Mouse (Mus musculus): ENCODE data around the gene Map3k4. TPM values are rescaled to one million over a fixed set of nuclear protein-coding genes. Genes with fewer than 3 reads are reported as not detected.
A peak's percentile ranks its signal among the peaks of the same experiment; 100 is the strongest.
"Not testable (repeated sequence)": the region's sequence is repeated elsewhere in the genome, so short reads cannot be mapped to it uniquely, and the experiment has no call there.

The Map3k4 gene
- polyA plus RNA-seq, 1 experiment from 2014 or later, result 39.7 TPM

GRCm38 (mm10) chr17:12295926-12296325 lies 22.7 kb downstream of the Map3k4 start:
- not testable (repeated sequence) for H3K36me3 ChIP-seq (ENCODE audit: control insufficient read depth, insufficient read depth, low read length); H3K9me3 ChIP-seq (ENCODE audit: control insufficient read depth, low read length); H3K4me3 ChIP-seq (ENCODE audit: low read length); H3K9ac ChIP-seq (ENCODE audit: low read depth, low read length); H3K4me2 ChIP-seq (ENCODE audit: low read length); H3K27ac ChIP-seq (ENCODE audit: low read depth, low read length); H3K27me3 ChIP-seq (replicated peaks; ENCODE audit: control insufficient read depth, insufficient read depth, low read length); ATAC-seq
- H3K4me1 ChIP-seq (ENCODE audit: control insufficient read depth, insufficient read depth, low read depth, low read length), result peaks cover 34% of the 10 kb centered on the region
- WGBS, result 91% methylated on average over 5 of the region's 5 CpGs

GRCm38 (mm10) chr17:12294424-12294823 lies 24.2 kb downstream of the Map3k4 start:
- no peak overlapping the region for H3K27ac ChIP-seq (ENCODE audit: low read depth, low read length)
- no peaks in the 10 kb centered on the region for H3K27me3 ChIP-seq (replicated peaks; ENCODE audit: control insufficient read depth, insufficient read depth, low read length)
- H3K9ac ChIP-seq (ENCODE audit: low read depth, low read length), result no peak overlapping the region
- H3K36me3 ChIP-seq (ENCODE audit: control insufficient read depth, insufficient read depth, low read length), result no peaks in the 10 kb centered on the region
- H3K9me3 ChIP-seq (ENCODE audit: control insufficient read depth, low read length), result no peaks in the 10 kb centered on the region
- no peak for ATAC-seq
- no peak overlapping the region for H3K4me2 ChIP-seq (ENCODE audit: low read length)
- no peak overlapping the region for H3K4me3 ChIP-seq (ENCODE audit: low read length)
- H3K4me1 ChIP-seq (ENCODE audit: control insufficient read depth, insufficient read depth, low read depth, low read length), result peaks cover 30% of the 10 kb centered on the region
- 88% methylated on average over 7 of the region's 7 CpGs for WGBS

GRCm38 (mm10) chr17:12293571-12293970 lies 25.0 kb downstream of the Map3k4 start:
- no peaks in the 10 kb centered on the region for H3K9me3 ChIP-seq (ENCODE audit: control insufficient read depth, low read length)
- H3K36me3 ChIP-seq (ENCODE audit: control insufficient read depth, insufficient read depth, low read length), result no peaks in the 10 kb centered on the region
- 62% methylated on average over 6 of the region's 6 CpGs for WGBS
- no peak overlapping the region for H3K27ac ChIP-seq (ENCODE audit: low read depth, low read length)
- H3K4me2 ChIP-seq (ENCODE audit: low read length), result no peak overlapping the region
- H3K9ac ChIP-seq (ENCODE audit: low read depth, low read length), result no peak overlapping the region
- ATAC-seq, result no peak
- no peak overlapping the region for H3K4me3 ChIP-seq (ENCODE audit: low read length)
- H3K27me3 ChIP-seq (replicated peaks; ENCODE audit: control insufficient read depth, insufficient read depth, low read length), result no peaks in the 10 kb centered on the region
- H3K4me1 ChIP-seq (ENCODE audit: control insufficient read depth, insufficient read depth, low read depth, low read length), result peaks cover 30% of the 10 kb centered on the region

- ATAC-seq, result no peak
- Histone ChIP-seq H3K27me3 (replicated peaks; ENCODE audit: control insufficient read depth, insufficient read depth, low read length) (no peaks in the 10 kb centered on the region), H3K27ac (ENCODE audit: low read depth, low read length) (no peak overlapping the region), H3K4me3 (ENCODE audit: low read length) (no peak overlapping the region), H3K4me2 (ENCODE audit: low read length) (no peak overlapping the region), H3K9me3 (ENCODE audit: control insufficient read depth, low read length) (no peaks in the 10 kb centered on the region), H3K9ac (ENCODE audit: low read depth, low read length) (no peak overlapping the region), H3K4me1 (ENCODE audit: control insufficient read depth, insufficient read depth, low read depth, low read length) (peaks cover 30% of the 10 kb centered on the region), H3K36me3 (ENCODE audit: control insufficient read depth, insufficient read depth, low read length) (no peaks in the 10 kb centered on the region)
- 60% methylated on average over 8 of the region's 8 CpGs for WGBS
These were observed 25.7 kb downstream of the Map3k4 start for GRCm38 (mm10) chr17:12292877-12293276.

GRCm38 (mm10) chr17:12292356-12292755 lies 26.2 kb downstream of the Map3k4 start:
- WGBS, result 79% methylated on average over 1 of the region's 1 CpGs
- Histone ChIP-seq H3K4me3 (ENCODE audit: low read length) (no peak overlapping the region), H3K36me3 (ENCODE audit: control insufficient read depth, insufficient read depth, low read length) (no peaks in the 10 kb centered on the region), H3K9ac (ENCODE audit: low read depth, low read length) (no peak overlapping the region), H3K4me2 (ENCODE audit: low read length) (no peak overlapping the region), H3K9me3 (ENCODE audit: control insufficient read depth, low read length) (no peaks in the 10 kb centered on the region), H3K4me1 (ENCODE audit: control insufficient read depth, insufficient read depth, low read depth, low read length) (peaks cover 30% of the 10 kb centered on the region), H3K27ac (ENCODE audit: low read depth, low read length) (no peak overlapping the region), H3K27me3 (replicated peaks; ENCODE audit: control insufficient read depth, insufficient read depth, low read length) (no peaks in the 10 kb centered on the region)
- ATAC-seq, result no peak

GRCm38 (mm10) chr17:12291151-12291550 lies 27.4 kb downstream of the Map3k4 start:
- Histone ChIP-seq H3K4me1 (ENCODE audit: control insufficient read depth, insufficient read depth, low read depth, low read length) (peaks cover 30% of the 10 kb centered on the region), H3K4me3 (ENCODE audit: low read length) (no peak overlapping the region), H3K36me3 (ENCODE audit: control insufficient read depth, insufficient read depth, low read length) (no peaks in the 10 kb centered on the region), H3K27me3 (replicated peaks; ENCODE audit: control insufficient read depth, insufficient read depth, low read length) (no peaks in the 10 kb centered on the region), H3K27ac (ENCODE audit: low read depth, low read length) (peak overlapping the region; percentile 71), H3K9ac (ENCODE audit: low read depth, low read length) (peak overlapping the region; percentile 31), H3K4me2 (ENCODE audit: low read length) (peak overlapping the region; percentile 17), H3K9me3 (ENCODE audit: control insufficient read depth, low read length) (no peaks in the 10 kb centered on the region)
- WGBS, result 70% methylated on average over 7 of the region's 7 CpGs
- ATAC-seq, result peak; percentile 69

GRCm38 (mm10) chr17:12290735-12291134 lies 27.9 kb downstream of the Map3k4 start:
- Histone ChIP-seq H3K4me2 (ENCODE audit: low read length) (peak overlapping the region; percentile 17), H3K27ac (ENCODE audit: low read depth, low read length) (peak overlapping the region; percentile 71), H3K9ac (ENCODE audit: low read depth, low read length) (no peak overlapping the region; the same call in 1 of the 2 replicates), H3K4me3 (ENCODE audit: low read length) (no peak overlapping the region), H3K36me3 (ENCODE audit: control insufficient read depth, insufficient read depth, low read length) (no peaks in the 10 kb centered on the region), H3K9me3 (ENCODE audit: control insufficient read depth, low read length) (no peaks in the 10 kb centered on the region), H3K27me3 (replicated peaks; ENCODE audit: control insufficient read depth, insufficient read depth, low read length) (no peaks in the 10 kb centered on the region), H3K4me1 (ENCODE audit: control insufficient read depth, insufficient read depth, low read depth, low read length) (peaks cover 30% of the 10 kb centered on the region)
- 19% methylated on average over 10 of the region's 10 CpGs for WGBS
- ATAC-seq, result peak; percentile 95

GRCm38 (mm10) chr17:12289836-12290235 lies 28.8 kb downstream of the Map3k4 start:
- not testable (repeated sequence) for ATAC-seq; H3K27ac ChIP-seq (ENCODE audit: low read depth, low read length); H3K4me2 ChIP-seq (ENCODE audit: low read length); H3K27me3 ChIP-seq (replicated peaks; ENCODE audit: control insufficient read depth, insufficient read depth, low read length); H3K9ac ChIP-seq (ENCODE audit: low read depth, low read length); H3K4me3 ChIP-seq (ENCODE audit: low read length); H3K36me3 ChIP-seq (ENCODE audit: control insufficient read depth, insufficient read depth, low read length); H3K9me3 ChIP-seq (ENCODE audit: control insufficient read depth, low read length)
- 81% methylated on average over 1 of the region's 1 CpGs for WGBS
- peaks cover 30% of the 10 kb centered on the region for H3K4me1 ChIP-seq (ENCODE audit: control insufficient read depth, insufficient read depth, low read depth, low read length)

GRCm38 (mm10) chr17:12288871-12289270 lies 29.7 kb downstream of the Map3k4 start:
- peaks cover 27% of the 10 kb centered on the region for H3K4me1 ChIP-seq (ENCODE audit: control insufficient read depth, insufficient read depth, low read depth, low read length)
- no peak overlapping the region for H3K4me2 ChIP-seq (ENCODE audit: low read length)
- H3K4me3 ChIP-seq (ENCODE audit: low read length), result no peak overlapping the region
- H3K9ac ChIP-seq (ENCODE audit: low read depth, low read length), result no peak overlapping the region
- H3K36me3 ChIP-seq (ENCODE audit: control insufficient read depth, insufficient read depth, low read length), result no peaks in the 10 kb centered on the region
- ATAC-seq, result no peak
- no peaks in the 10 kb centered on the region for H3K9me3 ChIP-seq (ENCODE audit: control insufficient read depth, low read length)
- no peak overlapping the region for H3K27ac ChIP-seq (ENCODE audit: low read depth, low read length)
- WGBS, result 87% methylated on average over 4 of the region's 4 CpGs
- H3K27me3 ChIP-seq (replicated peaks; ENCODE audit: control insufficient read depth, insufficient read depth, low read length), result no peaks in the 10 kb centered on the region

GRCm38 (mm10) chr17:12279810-12280209 lies 38.8 kb downstream of the Map3k4 start:
- WGBS, result 94% methylated on average over 10 of the region's 10 CpGs
- no peak for ATAC-seq

More at GRCm38 (mm10) chr17:12279810-12280209, 38.8 kb downstream of the Map3k4 start:
- Histone ChIP-seq H3K9me3 (ENCODE audit: control insufficient read depth, low read length) (peaks cover 2% of the 10 kb centered on the region; the same call in 1 of the 2 replicates), H3K27ac (ENCODE audit: low read depth, low read length) (no peak overlapping the region), H3K4me1 (ENCODE audit: control insufficient read depth, insufficient read depth, low read depth, low read length) (no peaks in the 10 kb centered on the region), H3K9ac (ENCODE audit: low read depth, low read length) (no peak overlapping the region), H3K27me3 (replicated peaks; ENCODE audit: control insufficient read depth, insufficient read depth, low read length) (no peaks in the 10 kb centered on the region), H3K4me3 (ENCODE audit: low read length) (no peak overlapping the region), H3K4me2 (ENCODE audit: low read length) (no peak overlapping the region), H3K36me3 (ENCODE audit: control insufficient read depth, insufficient read depth, low read length) (0 out of 2 replicates have a peak, but pooled peaks cover 5% of the 10 kb centered on the region)

Data from hindbrain, embryonic 16.5 days (tissue).